Mouse (Mus musculus) small intestine, adult 2 months (tissue): ENCODE results near the gene Metrnl. TPM values are rescaled to one million over a fixed set of nuclear protein-coding genes. Genes with fewer than 3 reads are reported as not detected.

Experiments used
- H3K27ac ChIP-seq: fragments of 200-500 bp; 2 replicates; pipeline ENCODE4 v1.5.1; 2012; ENCODE audit warnings: low read depth, low read length, control low read depth, inconsistent platforms; ENCODE audit not compliant: insufficient read depth
- H3K27me3 ChIP-seq: fragments of 200-500 bp; 2 replicates; pipeline ENCODE4 v1.6.1; 2012; ENCODE audit warnings: mild to moderate bottlenecking, moderate library complexity, low read length, inconsistent platforms; ENCODE audit not compliant: control insufficient read depth, insufficient read depth
- H3K36me3 ChIP-seq: fragments of 200-500 bp; 2 replicates; pipeline ENCODE4 v1.6.1; 2012; ENCODE audit warnings: mild to moderate bottlenecking, low read length, control low read depth, inconsistent platforms; ENCODE audit not compliant: control insufficient read depth, insufficient read depth
- H3K4me1 ChIP-seq: fragments of 200-500 bp; 2 replicates; pipeline ENCODE4 v1.6.1; 2012; ENCODE audit warnings: low read length, inconsistent platforms, mixed read lengths; ENCODE audit not compliant: control insufficient read depth, insufficient read depth, insufficient read length
- H3K4me3 ChIP-seq: fragments of 200-500 bp; 2 replicates; pipeline ENCODE4 v1.5.1; 2012; ENCODE audit warnings: low read depth, mild to moderate bottlenecking, control low read depth, inconsistent platforms, low read length, moderate library complexity
- CTCF ChIP-seq: fragments of 200-500 bp; IDR thresholded peaks from 2 replicates; pipeline ENCODE4 v1.5.1; 2012; ENCODE audit warnings: low read depth, mild to moderate bottlenecking, control low read depth, inconsistent platforms, low read length, moderate library complexity, mixed read lengths; ENCODE audit not compliant: insufficient replicate concordance, insufficient read length; ENCODE audit errors: extremely low read depth
- POLR2A ChIP-seq: fragments of 200-500 bp; IDR thresholded peaks from 2 replicates; pipeline ENCODE4 v1.6.1; 2012; ENCODE audit warnings: low read depth, mild to moderate bottlenecking, control low read depth, inconsistent platforms, low read length, moderate library complexity
- WGBS: fragments of 180-500 bp; shearing (Covaris S2); methylation state at CpG from one replicate; pipeline ENCODE4 v1.1.7; 2018; 5-methylcytosine and 5-hydroxymethylcytosine counted together
- polyA plus RNA-seq: library from polyadenylated mRNA; depleted of rRNA; stranded (reverse); fragments of >200 nt; gene quantifications from 2 replicates; pipeline ENCODE4 v1.2.3, GENCODE M21; 2012

The Metrnl gene
- polyA plus RNA-seq, 1 experiment = 219 TPM

DNA sequence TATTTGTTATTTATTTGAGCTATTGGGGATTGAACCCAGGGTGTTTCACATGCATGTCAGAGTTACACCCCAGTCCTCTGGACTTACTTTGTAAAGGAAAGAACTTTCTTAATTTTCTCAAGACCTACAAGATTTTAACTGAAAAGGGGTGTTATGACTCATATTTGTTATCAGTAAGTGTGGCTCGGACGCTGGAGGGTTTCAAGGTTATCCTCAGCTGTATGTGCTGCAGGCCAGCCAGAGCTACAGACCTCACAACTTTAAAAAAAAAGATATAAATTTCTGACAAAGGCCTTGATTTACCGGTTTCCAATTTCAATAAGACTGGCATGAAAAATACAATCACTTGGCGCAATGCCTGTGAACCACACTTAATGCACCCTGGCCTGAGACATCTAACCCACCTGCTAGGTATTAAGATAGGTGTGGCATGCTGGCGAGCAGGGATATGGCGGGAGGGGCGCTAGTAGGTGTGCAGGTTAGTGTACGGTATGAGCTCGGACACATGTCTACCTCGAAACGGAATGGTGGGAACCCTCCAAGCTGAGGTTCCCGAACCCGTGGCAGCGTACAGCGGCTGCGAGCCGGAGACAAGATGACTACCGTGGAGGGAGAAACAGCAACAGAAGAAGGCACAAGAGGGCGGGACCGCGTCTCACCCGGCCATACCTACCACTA lies 28.9 kb upstream of the Metrnl start:
- 1% methylated on average over 22 of the region's 22 CpGs for WGBS

DNA sequence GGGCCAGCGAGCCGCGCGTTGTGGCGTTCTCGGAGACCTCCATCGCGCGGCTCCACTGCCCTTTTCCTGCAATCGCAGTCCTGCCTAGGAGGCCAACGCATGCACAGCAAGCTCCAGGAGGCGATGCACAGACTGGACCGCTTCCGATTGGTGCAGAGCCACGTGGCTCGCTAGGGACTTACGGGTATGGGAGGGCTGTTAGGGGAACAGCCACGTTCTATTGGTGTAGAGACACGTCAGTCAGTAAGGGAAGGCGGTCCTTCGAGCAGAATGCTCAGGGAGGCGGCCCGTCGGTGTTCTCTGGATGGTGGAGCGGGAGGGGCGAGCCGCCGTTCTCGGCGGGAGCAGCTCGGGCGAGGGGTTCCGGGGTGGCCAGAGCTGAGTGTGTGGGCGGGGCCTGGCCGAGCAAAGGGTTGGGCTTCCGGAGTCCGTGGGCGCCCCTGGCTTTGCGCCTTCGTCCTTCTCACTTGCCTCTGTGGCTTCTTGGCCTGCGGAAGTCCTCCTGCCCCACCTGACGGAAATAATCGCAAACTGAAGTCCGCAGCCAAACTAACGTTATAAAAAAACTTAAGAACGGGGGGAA lies 28.3 kb upstream of the Metrnl start, which contains the start of gene B3gntl1:
B3gntl1 (minus strand) TSS at position 164 of the 583 bp plus-strand sequence.
- Histone ChIP-seq H3K27me3 (no peaks in the 10 kb centered on the region), H3K36me3 (peaks cover 7% of the 10 kb centered on the region), H3K4me1 (peaks cover 3% of the 10 kb centered on the region; the same call in 1 of the 2 replicates), H3K27ac (peak within 1 kb of the TSS; percentile 88), H3K4me3 (peak within 1 kb of the TSS; percentile 78)
- WGBS = under 1% methylated on average over 46 of the region's 46 CpGs
- TF ChIP-seq CTCF (no peak), POLR2A (peak; percentile 91)

More for the DNA sequence above, 28.9 kb upstream of the Metrnl start:
- Histone ChIP-seq H3K27ac (peak overlapping the region; percentile 85), H3K36me3 (peaks cover 7% of the 10 kb centered on the region), H3K27me3 (no peaks in the 10 kb centered on the region), H3K4me3 (peak overlapping the region; percentile 78), H3K4me1 (peaks cover 3% of the 10 kb centered on the region; the same call in 1 of the 2 replicates)
- no peak for TF ChIP-seq POLR2A
- TF ChIP-seq CTCF = no peak

DNA sequence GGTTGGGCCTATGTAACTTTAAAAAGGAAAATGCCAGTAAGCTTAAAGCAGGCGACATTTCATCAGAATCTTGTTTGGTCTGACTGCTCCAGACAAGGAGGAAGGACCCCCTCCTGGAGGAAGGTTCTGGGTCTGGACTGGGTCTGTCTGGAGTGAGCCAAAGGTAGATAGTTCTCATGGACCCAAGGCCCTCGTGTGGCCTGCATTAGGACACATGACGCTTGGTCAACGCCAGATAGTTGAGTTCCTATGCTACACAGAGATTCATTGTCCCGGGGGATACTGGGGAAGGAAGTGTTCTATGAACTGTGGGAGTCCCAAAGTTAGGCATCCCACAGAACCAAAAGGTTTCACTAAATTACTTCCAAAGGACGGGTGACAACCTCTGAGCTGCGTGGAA lies 27.7 kb upstream of the Metrnl start:
- H3K4me1 ChIP-seq = peaks cover 3% of the 10 kb centered on the region; the same call in 1 of the 2 replicates
- H3K36me3 ChIP-seq = peaks cover 4% of the 10 kb centered on the region
- WGBS = 53% methylated on average over 7 of the region's 7 CpGs
- H3K4me3 ChIP-seq = peak overlapping the region; percentile 78
- no peaks in the 10 kb centered on the region for H3K27me3 ChIP-seq
- peak overlapping the region; percentile 88 for H3K27ac ChIP-seq
- no peak for TF ChIP-seq POLR2A
- TF ChIP-seq CTCF = no peak

DNA sequence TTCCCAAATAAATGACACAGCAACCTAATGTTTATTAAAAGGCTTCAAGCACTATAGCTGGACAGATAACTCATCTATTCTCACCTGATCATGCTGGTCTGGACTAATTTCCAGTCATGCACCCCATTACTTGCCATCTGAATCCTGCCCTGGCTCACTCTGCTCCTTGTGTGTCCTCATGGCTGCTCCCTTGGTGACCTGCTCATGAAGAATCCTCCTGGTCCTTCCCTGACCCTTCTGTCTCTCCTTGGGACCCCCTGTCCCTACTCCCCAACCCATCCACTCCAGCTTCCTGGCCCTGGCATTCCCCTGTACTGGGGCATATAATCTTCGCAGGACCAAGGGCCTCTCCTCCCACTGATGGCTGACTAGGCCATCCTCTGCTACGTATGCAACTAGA lies 24.5 kb upstream of the Metrnl start:
- H3K27me3 ChIP-seq = no peaks in the 10 kb centered on the region
- WGBS = 97% methylated on average over 2 of the region's 2 CpGs
- TF ChIP-seq CTCF (no peak), POLR2A (no peak)

DNA sequence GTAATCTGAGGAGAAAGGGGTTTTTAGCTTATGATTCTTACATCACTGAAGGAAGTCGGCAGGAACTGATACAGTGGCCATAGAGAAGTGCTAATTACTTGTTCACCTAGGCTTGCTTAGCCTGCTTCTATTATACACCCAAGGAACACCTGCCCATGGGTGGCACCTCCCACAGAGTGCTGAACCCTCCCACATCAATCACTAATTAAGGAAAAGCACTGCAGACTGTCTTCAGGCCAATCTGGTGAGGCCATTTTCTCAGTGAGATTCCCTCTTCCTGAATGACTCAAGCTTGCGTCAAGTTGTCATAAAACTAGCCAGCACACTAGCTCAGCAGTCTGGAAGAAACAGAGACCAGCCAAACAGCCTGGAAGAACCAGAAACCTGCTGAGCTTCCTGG lies 21.8 kb upstream of the Metrnl start:
- peaks cover 13% of the 10 kb centered on the region; the same call in 1 of the 2 replicates for H3K4me1 ChIP-seq
- no peaks in the 10 kb centered on the region for H3K27me3 ChIP-seq
- no peak for TF ChIP-seq CTCF
- no peak for TF ChIP-seq POLR2A
- WGBS = 29% methylated on average over 2 of the region's 2 CpGs
- no peak overlapping the region for H3K4me3 ChIP-seq
- H3K36me3 ChIP-seq = no peaks in the 10 kb centered on the region
- peak overlapping the region; percentile 89 for H3K27ac ChIP-seq

More for the DNA sequence above, 24.5 kb upstream of the Metrnl start:
- H3K36me3 ChIP-seq = no peaks in the 10 kb centered on the region
- no peak overlapping the region for H3K27ac ChIP-seq
- no peak overlapping the region for H3K4me3 ChIP-seq
- peaks cover 17% of the 10 kb centered on the region; the same call in 1 of the 2 replicates for H3K4me1 ChIP-seq

DNA sequence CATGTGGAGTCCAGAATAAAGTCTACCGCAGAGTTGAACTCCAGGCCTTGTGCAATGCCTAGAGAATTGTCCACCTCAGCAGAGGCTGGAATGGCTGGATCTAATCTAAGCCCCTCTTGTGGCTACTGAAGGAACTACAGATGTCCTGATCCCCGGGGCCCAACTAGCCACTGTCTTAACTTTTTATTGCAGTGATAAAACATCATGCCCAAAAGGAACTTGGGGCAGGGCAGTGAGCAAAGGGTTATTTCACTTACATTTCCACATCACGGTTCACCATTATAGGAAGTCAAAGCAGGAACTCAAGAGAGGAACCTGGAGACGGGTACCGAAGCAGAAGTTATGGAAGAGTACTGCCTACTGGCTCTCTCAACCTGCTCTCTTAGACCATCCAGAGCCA lies 20.6 kb upstream of the Metrnl start:
- Histone ChIP-seq H3K27ac (peak overlapping the region; percentile 89; the same call in 1 of the 2 replicates), H3K27me3 (no peaks in the 10 kb centered on the region), H3K4me1 (peaks cover 13% of the 10 kb centered on the region; the same call in 1 of the 2 replicates), H3K4me3 (no peak overlapping the region), H3K36me3 (no peaks in the 10 kb centered on the region)
- 52% methylated on average over 5 of the region's 5 CpGs for WGBS
- TF ChIP-seq POLR2A (no peak), CTCF (peak; percentile 47; the same call in 1 of the 2 replicates)

DNA sequence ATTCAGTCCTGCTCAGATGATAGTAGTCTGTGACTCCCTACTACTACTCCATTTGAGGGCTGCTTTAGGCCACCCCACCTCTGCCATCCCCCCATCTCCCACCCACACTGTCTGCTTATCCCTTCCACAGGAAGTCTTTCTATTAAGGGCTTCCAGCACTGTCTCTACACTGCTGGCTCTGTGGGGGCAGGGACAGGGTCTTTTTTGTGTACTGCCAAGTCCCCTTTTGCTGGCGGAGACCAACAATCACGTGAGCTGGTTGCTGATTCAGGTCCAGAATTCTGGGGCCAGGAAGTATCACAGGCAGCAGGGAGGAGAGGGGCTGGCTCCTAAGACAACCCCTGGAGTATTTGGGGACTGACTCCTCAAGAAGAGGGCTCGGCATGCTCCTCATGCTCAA lies 18.1 kb upstream of the Metrnl start:
- H3K4me3 ChIP-seq = no peak overlapping the region
- no peaks in the 10 kb centered on the region for H3K36me3 ChIP-seq
- peaks cover 13% of the 10 kb centered on the region; the same call in 1 of the 2 replicates for H3K4me1 ChIP-seq
- no peaks in the 10 kb centered on the region for H3K27me3 ChIP-seq
- TF ChIP-seq POLR2A = no peak
- TF ChIP-seq CTCF = no peak
- H3K27ac ChIP-seq = no peak overlapping the region
- WGBS = 90% methylated on average over 3 of the region's 3 CpGs
